Mouse (Mus musculus) heart, adult 18-20 months (tissue): ENCODE measurements around the gene Tmc7. TPM values are rescaled to one million over a fixed set of nuclear protein-coding genes. Genes with fewer than 3 reads are reported as not detected.

Experiments
- DNase-seq, 2 experiments: peaks; one replicate each; pipeline ENCODE4 v3.0.0; 2021 to 2022; ENCODE audit warnings: mixed read lengths in 1 of 2
- total RNA-seq, 2 experiments: library from RNA; stranded (reverse); gene quantifications; 2 replicates each; pipeline ENCODE4 v1.2.3; 2021

The Tmc7 gene
- total RNA-seq, 2 experiments from 2014 or later: 5.4 to 9.2 TPM

GRCm38 (mm10) chr7:118590726-118591305, 6.3 kb upstream of the Tmc7 start:
- DNase-seq: no peak

DNA sequence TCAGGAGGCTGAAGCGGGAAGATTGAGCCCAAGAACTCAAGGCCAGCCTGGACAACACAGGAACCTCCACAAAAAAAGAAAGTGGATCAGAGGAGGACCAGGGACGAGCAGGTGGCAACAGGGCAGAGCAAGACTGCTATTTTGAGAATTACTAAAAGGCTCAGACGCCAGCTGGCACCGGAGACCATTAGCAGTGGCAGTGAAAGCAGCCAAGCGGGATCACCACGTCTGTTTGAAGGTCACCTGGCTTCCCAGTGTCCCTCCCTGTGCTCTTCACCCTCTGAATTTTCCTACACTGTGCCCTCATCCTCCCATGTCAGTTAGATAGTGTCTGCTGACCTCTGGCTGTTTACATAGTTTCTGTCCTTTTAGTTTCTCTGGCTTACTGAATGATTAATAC, 1.3 kb upstream of the Tmc7 start:
- DNase-seq: peak; percentile 72 to 85

DNA sequence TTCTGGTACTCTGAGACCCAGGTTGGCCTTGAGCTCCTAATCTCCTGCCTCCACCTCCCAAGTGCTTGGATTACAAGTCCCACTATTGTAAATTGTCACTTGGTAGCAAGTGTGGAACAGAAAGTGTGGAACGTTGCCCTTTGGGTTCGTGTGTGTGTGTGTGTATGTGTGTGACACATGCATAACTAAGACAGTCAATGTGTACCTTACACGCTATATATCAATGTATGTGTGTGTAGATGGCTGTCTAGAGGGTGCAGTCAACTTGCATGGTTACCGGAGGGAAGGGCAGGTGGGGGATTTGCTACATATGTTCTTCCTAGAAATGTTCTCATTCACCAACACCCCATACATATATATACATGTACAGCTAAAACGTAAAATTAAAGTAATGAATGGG, 390 bp upstream of the Tmc7 start:
- no peak for DNase-seq

GRCm38 (mm10) chr7:118583821-118584220, 715 bp downstream of the Tmc7 start:
- no peak for DNase-seq

DNA sequence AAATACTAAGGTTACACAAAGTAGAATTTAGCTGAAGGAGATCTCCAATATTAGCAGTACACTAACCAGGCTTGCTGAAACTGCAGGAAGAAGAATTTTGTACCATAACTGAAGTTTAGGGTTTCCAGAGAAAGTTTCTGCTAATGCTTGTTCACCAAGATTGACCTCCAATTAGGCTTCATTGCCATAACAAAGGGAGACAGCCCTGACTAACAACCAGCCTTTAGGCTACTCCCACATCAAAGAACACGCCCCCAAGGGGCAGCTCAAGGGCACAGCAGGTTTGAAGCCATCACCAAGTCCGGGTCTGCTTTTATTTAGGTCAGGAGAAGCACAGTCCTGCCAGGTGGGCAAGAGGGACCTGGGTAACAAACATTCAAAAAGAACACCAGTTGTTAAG, 4.6 kb downstream of the Tmc7 start:
- DNase-seq: no peak

GRCm38 (mm10) chr7:118578269-118578668, 6.3 kb downstream of the Tmc7 start:
- no peak for DNase-seq

DNA sequence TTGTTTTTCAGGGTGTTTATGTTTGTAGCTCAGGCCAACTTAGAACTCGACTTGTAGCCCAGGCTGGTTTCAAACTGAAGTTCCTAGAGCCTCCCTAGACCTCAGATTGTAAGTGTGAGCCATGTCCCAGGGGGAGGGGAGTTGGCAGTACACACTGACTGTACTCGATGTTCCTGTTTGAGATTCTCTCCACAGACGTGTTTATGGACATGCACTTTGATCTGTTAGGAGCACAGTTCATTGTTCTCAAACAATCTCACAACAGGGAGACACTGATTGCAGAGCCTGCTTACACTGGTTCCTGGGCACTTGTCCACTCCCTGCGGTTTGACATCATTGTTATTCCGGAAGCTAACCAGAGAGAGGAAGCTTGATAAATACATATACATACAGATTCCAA, 12.5 kb downstream of the Tmc7 start:
- DNase-seq: no peak

DNA sequence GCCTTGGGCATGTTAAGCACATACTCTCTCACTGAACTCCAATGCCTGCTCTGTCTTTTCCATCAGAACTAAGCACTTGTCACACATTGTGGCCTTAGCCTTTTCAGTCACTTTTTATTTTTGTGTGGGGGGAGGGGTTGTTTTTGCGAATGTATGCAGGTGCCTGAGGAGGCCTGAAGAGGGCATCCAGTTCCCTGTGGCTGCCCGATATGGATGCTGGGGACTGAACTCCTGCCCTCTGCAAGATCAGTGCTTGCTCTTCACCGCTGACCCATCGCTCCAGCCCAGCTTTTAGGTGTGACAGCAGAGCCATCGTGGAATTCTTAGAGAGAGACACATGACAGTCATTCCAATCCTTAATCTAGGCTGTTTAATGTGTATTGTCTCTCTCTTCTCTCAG, 13.2 kb downstream of the Tmc7 start:
- DNase-seq: no peak

GRCm38 (mm10) chr7:118569121-118569543, 15.4 kb downstream of the Tmc7 start:
- DNase-seq: no peak

GRCm38 (mm10) chr7:118554290-118554689, 30.2 kb downstream of the Tmc7 start:
- DNase-seq: no peak

DNA sequence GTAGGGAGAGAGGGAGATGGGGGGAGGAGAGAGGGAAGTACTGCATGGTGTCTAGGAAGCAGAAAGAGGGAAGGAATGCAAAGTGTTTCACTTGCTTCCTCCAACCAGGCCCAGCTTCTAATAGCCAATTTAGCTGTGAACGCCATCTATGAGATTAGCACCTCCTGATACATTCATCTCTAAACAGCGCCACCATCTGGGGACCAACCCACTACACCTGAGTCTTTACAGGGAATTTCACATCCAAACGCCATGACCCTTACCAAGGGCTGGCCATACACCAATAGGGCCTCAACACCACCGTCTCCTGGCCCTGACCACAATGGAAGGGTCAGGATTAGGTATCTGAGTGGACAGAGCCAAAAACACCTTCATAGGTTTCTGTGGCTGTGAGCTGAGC, 30.7 kb downstream of the Tmc7 start:
- DNase-seq: no peak

DNA sequence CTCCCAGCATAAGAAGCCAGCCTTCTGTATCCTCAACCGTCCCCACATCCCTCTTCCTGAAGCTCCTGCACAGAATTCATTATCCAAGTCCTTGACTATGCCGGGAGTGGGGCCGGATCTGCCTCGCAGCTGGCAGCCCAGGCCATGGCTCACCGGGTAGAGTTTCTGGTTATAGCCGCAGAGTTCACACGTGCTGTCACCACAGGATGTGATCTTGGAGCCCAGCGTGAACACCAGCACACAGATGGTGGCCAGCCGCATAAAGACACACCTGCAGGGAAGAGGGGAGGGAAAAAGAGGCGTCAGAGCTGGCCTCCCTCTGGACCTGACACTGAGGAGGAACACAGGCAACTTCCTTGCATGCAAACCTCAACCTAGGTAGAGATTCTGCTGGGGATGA, 37.1 kb downstream of the Tmc7 start:
- no peak for DNase-seq

GRCm38 (mm10) chr7:118544128-118544527, 40.4 kb downstream of the Tmc7 start:
- no peak for DNase-seq

DNA sequence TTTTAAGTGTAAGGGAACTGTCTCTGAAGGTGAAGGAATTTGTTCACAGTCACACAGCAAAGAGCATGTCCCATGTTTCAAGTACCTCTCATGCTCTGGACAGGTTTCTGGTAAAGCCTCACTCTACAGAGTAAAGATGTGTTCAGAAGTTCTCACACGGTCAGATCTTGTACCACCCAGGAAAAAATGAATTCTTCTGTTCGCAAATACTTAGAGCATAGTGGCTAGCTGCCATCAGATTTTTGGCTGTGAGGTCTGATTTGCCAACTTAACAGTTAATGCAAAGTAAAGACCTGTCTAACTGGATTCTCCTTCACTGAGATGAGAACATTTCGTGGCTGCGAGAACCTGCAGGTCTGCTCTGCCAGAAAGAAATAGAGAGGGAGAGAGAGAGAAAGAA, 49.5 kb downstream of the Tmc7 start:
- DNase-seq: no peak

- no peak for DNase-seq
Observed at GRCm38 (mm10) chr7:118534326-118534725, 50.2 kb downstream of the Tmc7 start.

DNA sequence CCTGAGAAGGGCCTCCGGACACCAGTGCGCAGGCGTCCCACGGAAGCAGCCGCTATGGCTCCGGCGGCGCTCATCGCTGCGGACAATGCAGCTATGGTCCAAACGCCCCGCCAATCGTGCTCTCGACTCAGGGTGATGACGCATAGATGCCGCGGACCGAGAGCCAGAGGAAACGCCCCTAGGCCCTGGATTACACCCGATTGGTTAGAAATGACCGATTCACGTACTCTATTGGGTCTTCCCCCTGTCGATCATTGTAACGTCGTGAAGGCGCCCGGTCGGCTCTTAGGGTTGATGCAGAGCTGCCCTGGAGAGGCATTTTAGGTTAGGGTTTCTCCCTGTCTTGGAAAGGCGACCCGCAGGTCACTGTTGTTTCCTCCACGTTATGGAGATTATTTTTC, 51.4 kb downstream of the Tmc7 start, which contains the start of gene Coq7:
TSS of gene Coq7 (minus strand) at position 179 of the 401 bp plus-strand sequence.
- peak; percentile 97 to 98 for DNase-seq

DNA sequence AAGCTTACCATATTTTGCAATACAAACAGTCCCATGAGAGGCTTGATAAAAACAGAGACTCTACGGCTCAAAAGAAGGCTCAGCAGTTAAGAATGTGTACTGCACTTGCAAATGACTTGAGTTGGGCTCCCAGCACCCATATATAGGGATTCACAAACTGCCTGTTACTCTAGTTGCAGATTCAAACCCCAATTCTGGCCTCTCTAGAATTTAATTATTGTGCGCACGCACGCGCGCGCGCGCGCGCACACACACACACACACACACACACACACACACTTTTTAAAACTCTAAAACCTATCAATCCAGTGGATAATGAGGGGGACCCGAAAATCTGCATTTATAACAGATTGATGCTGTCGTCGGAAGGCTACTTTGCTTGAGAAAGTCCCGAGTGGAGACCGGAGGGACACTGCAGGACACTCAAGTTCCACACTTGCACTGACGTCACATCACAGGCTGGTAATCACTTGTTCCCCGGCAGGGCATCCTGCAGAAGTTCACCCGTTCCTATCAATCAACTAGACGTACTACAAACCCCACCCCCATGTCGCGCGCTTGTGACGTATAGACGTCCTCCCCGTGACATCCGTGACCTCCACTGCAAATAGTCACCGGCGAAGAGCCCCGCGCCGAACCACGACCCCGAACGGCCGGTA, 51.9 kb downstream of the Tmc7 start:
- DNase-seq: peak; percentile 97 to 99

DNA sequence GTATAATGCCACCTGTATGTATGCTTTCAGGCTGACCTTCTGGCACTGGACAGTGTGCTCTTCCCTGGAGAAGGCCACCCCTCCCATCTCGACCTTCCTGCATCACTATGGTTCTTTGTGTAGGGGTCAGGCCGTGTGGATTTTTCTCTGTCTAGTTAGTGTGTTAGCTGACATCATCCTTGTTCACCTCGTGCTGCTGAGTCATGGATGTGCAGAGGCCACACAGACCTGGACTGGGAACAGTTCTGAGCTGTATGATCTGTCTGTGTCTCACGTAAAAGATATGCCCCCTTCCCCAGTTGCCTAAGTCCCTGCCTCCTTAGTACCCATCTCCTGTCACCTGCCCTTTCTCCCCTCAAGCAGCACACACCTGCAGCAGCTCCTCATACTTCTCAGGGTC, 57.6 kb downstream of the Tmc7 start:
- no peak for DNase-seq

- DNase-seq: no peak
Observed at GRCm38 (mm10) chr7:118522077-118522476, 62.5 kb downstream of the Tmc7 start.

DNA sequence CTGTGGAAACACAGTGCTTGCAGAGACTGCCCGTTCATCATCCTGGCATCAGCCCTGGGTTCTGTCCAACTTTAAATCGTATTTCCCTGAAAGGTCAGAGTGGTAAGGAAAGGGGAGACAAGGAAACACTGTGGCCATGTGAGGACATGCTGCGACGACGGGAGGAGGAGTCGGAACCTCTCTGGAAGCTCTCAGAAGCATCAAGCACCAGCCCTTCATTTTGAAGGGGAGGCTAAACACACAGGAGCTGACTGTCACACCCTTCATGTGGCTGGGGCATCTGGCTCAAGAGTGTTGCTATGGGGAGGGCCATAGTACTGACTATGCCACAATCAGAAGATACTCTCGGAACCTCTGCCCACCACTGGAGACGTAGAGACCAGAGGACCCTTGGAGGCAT, 64.9 kb downstream of the Tmc7 start:
- no peak for DNase-seq

- peak; percentile 76 to 91 for DNase-seq
Observed at GRCm38 (mm10) chr7:118518687-118519086, 65.8 kb downstream of the Tmc7 start.

DNA sequence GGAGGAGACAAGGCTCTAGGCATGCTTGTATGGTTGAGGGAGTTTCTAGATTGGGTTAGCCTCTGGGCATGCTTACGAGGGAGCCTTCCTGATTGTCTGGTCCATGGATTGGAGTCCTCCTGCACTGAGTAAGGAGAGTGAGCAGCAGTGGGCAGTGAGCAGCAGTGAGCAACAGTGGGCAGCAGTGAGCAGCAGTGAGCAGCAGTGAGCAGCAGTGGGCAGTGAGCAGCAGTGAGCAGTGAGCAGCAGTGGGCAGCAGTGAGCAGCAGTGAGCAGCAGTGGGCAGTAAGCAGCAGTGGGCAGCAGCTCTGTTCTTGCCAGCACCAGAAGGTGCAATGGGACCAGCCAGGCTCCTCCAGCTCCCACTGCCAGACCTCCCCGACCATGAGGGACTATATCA, 66.7 kb downstream of the Tmc7 start:
- DNase-seq: peak in 1 of 2 experiments; percentile 16

GRCm38 (mm10) chr7:118508556-118508955, 76.0 kb downstream of the Tmc7 start:
- peak in 1 of 2 experiments; percentile 27 for DNase-seq

DNA sequence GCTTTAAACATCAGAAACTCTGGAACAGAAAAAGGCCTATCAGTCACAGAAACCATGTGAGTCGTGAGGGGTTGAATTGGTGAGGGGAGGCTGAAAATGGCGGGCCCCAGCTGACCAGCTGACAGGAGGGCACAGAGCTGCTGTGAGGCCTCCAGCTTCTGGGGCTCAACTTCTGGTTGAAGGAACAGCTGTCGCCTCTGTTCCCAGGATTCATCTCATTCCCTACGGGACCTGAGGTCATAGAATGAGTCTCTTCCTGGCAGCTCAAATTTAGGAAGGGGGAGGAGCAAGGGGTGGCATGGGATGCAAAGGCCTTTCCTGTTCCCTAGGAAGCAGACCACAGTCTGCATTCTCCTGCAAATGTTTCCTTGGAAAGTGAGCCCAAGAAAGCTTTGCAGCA, 80.7 kb downstream of the Tmc7 start:
- peak in 1 of 2 experiments; percentile 47 for DNase-seq
